Mouse (Mus musculus) spleen, adult 2 months (tissue): ENCODE data around the gene Gstcd.

Experiments used
- CTCF ChIP-seq: fragments of 200-500 bp; IDR thresholded peaks from 2 replicates; pipeline ENCODE4 v1.5.1; 2011; ENCODE audit warnings: mild to moderate bottlenecking, inconsistent platforms; ENCODE audit not compliant: insufficient read depth, insufficient read length, insufficient replicate concordance; ENCODE audit errors: extremely low read depth
- POLR2A ChIP-seq: fragments of 200-500 bp; IDR thresholded peaks from 2 replicates; pipeline ENCODE4 v1.6.1; 2011; ENCODE audit warnings: low read depth, low read length, inconsistent platforms

DNA sequence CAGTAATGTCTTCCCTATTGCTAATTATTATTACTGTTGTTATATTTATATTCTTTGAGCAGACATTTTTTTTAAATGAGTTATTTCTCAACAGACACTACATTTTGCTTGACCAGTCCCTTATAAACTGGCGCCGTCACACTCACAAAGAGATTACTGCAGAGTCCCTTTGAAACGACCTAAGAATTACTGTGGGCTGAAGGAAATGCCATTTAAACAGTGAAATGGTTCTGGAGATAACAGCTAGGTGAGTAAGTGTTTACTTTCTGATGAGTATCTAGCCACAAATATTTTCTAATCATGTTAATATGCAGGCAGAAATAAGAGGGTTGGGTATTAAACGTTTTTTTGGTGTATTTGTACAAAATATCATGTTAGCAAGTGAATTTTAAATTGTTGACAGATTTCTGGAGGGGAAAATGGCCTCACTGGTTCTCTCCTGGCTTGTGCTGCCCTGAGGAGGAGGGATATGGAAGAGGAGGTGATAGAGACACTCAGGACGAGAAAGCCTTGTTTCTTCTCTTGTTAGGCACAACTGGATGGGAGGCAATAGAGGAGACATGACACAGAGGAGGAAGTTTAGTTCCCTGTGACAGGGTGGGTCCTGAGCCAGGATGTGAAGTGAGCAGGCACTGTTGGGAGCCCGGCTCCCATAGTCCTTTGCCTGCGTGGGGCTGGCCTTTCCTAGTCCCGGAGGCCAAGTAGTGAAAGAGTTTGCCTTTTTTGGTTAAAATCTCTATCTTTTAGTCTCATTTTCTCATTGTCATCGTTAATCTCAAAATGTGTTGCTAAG, 126.9 kb downstream of the Gstcd start:
- no peak for TF ChIP-seq CTCF
- no peak for TF ChIP-seq POLR2A
